Mouse (Mus musculus) cerebellum, adult 2 months (tissue): ENCODE measurements at regions not wholly inside any gene's neighbourhood (a gene's known extent, or its start where the extent isn't known, plus 50 kb on each side); places are given as distances from the start of the nearest gene placed in this dataset.

Source experiments
- DNase-seq, 2 experiments: peaks; one replicate each; pipeline ENCODE4 v3.0.0; 2021
- H3K27ac ChIP-seq: fragments of 200-500 bp; 2 replicates; pipeline ENCODE4 v1.5.1; 2012; ENCODE audit warnings: low read length, control low read depth, inconsistent platforms; ENCODE audit not compliant: insufficient read depth
- H3K27me3 ChIP-seq: fragments of 200-500 bp; 2 replicates; pipeline ENCODE4 v1.6.1; 2012; ENCODE audit warnings: inconsistent platforms, mild to moderate bottlenecking, low read length, moderate library complexity; ENCODE audit not compliant: control insufficient read depth, insufficient read depth
- H3K4me1 ChIP-seq: fragments of 200-500 bp; 2 replicates; pipeline ENCODE4 v1.6.1; 2011; ENCODE audit warnings: low read length; ENCODE audit not compliant: control insufficient read depth, insufficient read depth
- H3K4me3 ChIP-seq: fragments of 200-500 bp; replicated peaks from 2 replicates; pipeline ENCODE3; 2011; ENCODE audit warnings: mild to moderate bottlenecking, low read depth, low read length, control low read depth; ENCODE audit not compliant: insufficient read depth
- CTCF ChIP-seq: fragments of 200-500 bp; IDR thresholded peaks from 2 replicates; pipeline ENCODE4 v1.5.1; 2011; ENCODE audit warnings: low read depth, mild to moderate bottlenecking, control low read depth, low read length, moderate library complexity, borderline replicate concordance; ENCODE audit not compliant: insufficient read depth
- POLR2A ChIP-seq: fragments of 200-500 bp; IDR thresholded peaks from 2 replicates; pipeline ENCODE4 v1.6.1; 2011; ENCODE audit warnings: low read length, control low read depth, borderline replicate concordance; ENCODE audit not compliant: insufficient read depth
- WGBS: fragments of 180-500 bp; shearing (Covaris S2); methylation state at CpG from one replicate; pipeline ENCODE4 v1.1.7; 2018; 5-methylcytosine and 5-hydroxymethylcytosine counted together

GRCm38 (mm10) chr8:117859095-117859494 is 57.4 kb upstream of the Mphosph6 start:
- no peaks in the 10 kb centered on the region; the same call in 1 of the 2 replicates for H3K4me1 ChIP-seq
- WGBS = 59% methylated on average over 7 of the region's 7 CpGs
- DNase-seq = no peak
- TF ChIP-seq CTCF (no peak), POLR2A (no peak)
- H3K27ac ChIP-seq = no peak overlapping the region
- H3K27me3 ChIP-seq = no peaks in the 10 kb centered on the region; the same call in 1 of the 2 replicates
- H3K4me3 ChIP-seq = no peak overlapping the region

DNA sequence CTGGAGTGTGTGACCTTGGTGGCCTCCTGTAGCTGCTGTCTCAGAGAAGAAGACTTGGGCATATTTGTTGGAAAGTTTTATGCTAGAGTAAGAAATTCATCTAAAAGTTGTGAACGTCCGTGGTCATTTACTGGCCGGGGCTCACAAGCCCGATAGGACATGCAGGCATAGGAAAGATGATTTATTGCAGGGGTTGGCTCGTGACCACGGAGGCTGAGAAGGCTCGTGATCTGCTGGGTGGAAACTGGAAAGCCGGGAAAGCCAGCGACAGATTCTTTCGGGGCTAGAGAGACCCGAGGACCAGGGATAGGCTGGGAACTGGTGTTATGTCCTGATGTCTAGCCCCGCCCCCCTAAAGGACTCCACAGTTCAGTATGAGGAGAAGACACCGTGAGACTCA is 54.4 kb upstream of the Mphosph6 start:
- TF ChIP-seq POLR2A (no peak), CTCF (no peak)
- Histone ChIP-seq H3K27ac (no peak overlapping the region), H3K4me1 (no peaks in the 10 kb centered on the region; the same call in 1 of the 2 replicates), H3K27me3 (no peaks in the 10 kb centered on the region), H3K4me3 (no peak overlapping the region)
- WGBS = 89% methylated on average over 13 of the region's 13 CpGs
- no peak for DNase-seq

DNA sequence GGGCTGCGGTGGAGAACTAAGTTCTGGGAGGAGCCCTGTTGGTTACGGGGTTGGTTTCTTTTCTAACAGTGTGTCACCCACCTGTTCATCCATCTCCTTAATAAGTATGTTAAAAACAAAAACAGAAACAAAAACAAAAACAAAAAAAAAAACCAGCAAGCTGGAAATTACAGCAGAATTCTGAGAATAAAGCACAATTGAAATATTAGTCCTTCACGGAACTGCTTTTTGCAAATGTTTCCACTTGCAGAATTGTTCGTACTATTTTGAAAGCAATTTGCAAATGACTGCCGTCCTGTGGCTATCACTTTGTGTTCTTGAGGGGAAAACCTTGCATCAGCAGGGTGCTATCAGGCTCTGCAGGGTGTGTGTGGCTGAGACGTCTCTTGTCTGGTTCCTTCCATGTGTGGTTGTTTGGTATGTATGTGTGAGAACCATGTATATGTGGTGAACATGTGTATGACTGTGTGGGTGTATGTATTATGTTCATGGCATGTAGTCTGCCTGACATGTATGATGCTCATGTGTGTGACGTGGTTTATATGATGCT is 53.3 kb upstream of the Mphosph6 start:
- WGBS = 78% methylated on average over 7 of the region's 7 CpGs
- no peak for DNase-seq
- no peaks in the 10 kb centered on the region for H3K27me3 ChIP-seq
- no peaks in the 10 kb centered on the region; the same call in 1 of the 2 replicates for H3K4me1 ChIP-seq
- no peak for TF ChIP-seq POLR2A
- no peak for TF ChIP-seq CTCF
- no peak overlapping the region for H3K4me3 ChIP-seq
- no peak overlapping the region for H3K27ac ChIP-seq

GRCm38 (mm10) chr8:117854301-117854700 is 52.6 kb upstream of the Mphosph6 start:
- no peaks in the 10 kb centered on the region for H3K4me1 ChIP-seq
- no peak for DNase-seq
- no peaks in the 10 kb centered on the region for H3K27me3 ChIP-seq
- no peak overlapping the region for H3K27ac ChIP-seq
- no peak overlapping the region for H3K4me3 ChIP-seq
- 87% methylated on average over 11 of the region's 11 CpGs for WGBS
- TF ChIP-seq CTCF (no peak), POLR2A (no peak)

DNA sequence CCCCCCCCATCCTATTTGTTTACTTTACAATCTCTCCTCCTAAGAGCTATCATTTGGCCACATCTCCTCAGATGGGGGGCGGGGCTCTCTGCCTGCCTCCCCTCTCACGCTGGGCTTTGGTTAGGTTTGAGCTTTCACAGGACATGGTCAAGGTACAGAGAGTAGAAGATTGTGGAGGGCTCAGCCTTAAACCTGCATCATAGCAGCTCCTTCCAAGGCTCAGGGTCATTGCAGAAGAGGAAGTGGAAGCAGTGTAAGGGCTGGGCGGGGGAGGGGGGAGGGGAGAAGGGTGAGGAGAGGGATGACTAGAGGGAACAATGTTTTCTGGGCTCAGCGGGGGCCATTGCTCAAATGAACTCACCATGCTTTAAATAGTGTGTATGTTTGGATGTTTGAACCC is 51.7 kb upstream of the Mphosph6 start:
- Histone ChIP-seq H3K27me3 (no peaks in the 10 kb centered on the region), H3K27ac (no peak overlapping the region), H3K4me1 (no peaks in the 10 kb centered on the region), H3K4me3 (no peak overlapping the region)
- TF ChIP-seq POLR2A (no peak), CTCF (no peak)
- 68% methylated on average over 4 of the region's 4 CpGs for WGBS
- DNase-seq = no peak

DNA sequence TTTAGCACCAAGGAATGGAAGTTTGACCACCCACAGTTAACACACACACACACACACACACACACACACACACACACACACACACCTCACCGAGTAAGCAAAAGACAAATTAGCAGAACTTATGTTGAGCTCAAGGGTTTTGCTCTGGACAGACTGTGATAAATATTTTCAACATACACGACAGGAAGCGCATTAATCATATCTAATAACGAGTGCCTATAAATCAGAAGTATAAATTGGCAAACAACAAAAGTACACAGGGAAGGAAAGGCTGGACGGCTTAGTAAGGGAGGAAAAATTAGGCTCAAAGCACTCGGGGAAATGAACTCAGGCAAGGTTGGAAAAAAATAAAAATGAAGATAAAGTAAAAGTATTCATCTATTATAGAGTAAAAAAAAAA is 50.8 kb upstream of the Mphosph6 start:
- no peak for DNase-seq
- Histone ChIP-seq H3K4me1 (no peaks in the 10 kb centered on the region), H3K27me3 (no peaks in the 10 kb centered on the region), H3K4me3 (no peak overlapping the region), H3K27ac (no peak overlapping the region)
- 89% methylated on average over 6 of the region's 6 CpGs for WGBS
- TF ChIP-seq POLR2A (no peak), CTCF (no peak)
